Mouse (Mus musculus): Measurements from ENCODE around the gene Pop5. TPM values are rescaled to one million over a fixed set of nuclear protein-coding genes. Genes with fewer than 3 reads are reported as not detected.

Pop5 gene
- polyA plus RNA-seq, 1 experiment from 2014 or later: 95.6 TPM

DNA sequence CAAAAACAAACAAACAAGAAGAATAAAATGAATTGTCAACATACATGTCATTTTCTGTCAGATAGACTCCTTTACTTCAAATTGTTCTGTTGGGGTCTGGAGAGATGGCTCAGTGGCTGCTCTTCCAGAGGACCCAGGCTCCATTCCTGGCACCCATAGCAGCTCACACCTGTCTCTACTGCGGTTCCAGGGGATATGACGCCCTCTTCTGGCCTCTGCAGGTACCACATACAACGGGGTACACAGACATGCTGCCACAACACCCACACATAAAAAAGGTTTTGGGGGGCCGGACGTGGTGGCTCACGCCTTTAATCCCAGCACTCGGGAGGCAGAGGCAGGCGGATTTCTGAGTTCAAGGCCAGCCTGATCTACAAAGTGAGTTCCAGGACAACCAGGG lies 58.5 kb downstream of the Pop5 start:
- Histone ChIP-seq H3K4me3 (replicated peaks; ENCODE audit: low read depth, low read length) (no peak overlapping the region), H3K4me2 (ENCODE audit: low read length) (no peak overlapping the region), H3K4me1 (ENCODE audit: control insufficient read depth, insufficient read depth, low read length) (peaks cover 6% of the 10 kb centered on the region), H3K36me3 (ENCODE audit: control insufficient read depth, insufficient read depth, low read length) (peaks cover 84% of the 10 kb centered on the region), H3K9ac (replicated peaks; ENCODE audit: low read length) (no peak overlapping the region), H3K27me3 (ENCODE audit: control insufficient read depth, insufficient read depth, low read length) (no peaks in the 10 kb centered on the region), H3K9me3 (ENCODE audit: control insufficient read depth, low read length) (no peaks in the 10 kb centered on the region), H3K27ac (replicated peaks; ENCODE audit: low read depth, low read length) (no peak overlapping the region)
- 93% methylated on average over 8 of the region's 8 CpGs for WGBS
- ATAC-seq (ENCODE audit: low FRiP score, low TSS enrichment): no peak
- DNase-seq: no peak

Other genes with a start within 250 kb of the Pop5 start
- 33.1 and 35.5 TPM in 2 replicates for gene Sppl3, start 224.7 kb upstream of the Pop5 start, polyA plus RNA-seq (2014; fragmentation: Nextera tagmentation; extraction: Ambion mirVana)
- 59.4 and 72.9 TPM in 2 replicates for gene Gm10401, start 137.5 kb upstream of the Pop5 start, polyA plus RNA-seq (2014; fragmentation: Nextera tagmentation; extraction: Ambion mirVana)
- 13.8 and 14.6 TPM in 2 replicates for gene Acads, start 116.5 kb upstream of the Pop5 start, polyA plus RNA-seq (2014; fragmentation: Nextera tagmentation; extraction: Ambion mirVana)
- gene Unc119b, start 100.9 kb upstream of the Pop5 start, polyA plus RNA-seq (2014; fragmentation: Nextera tagmentation; extraction: Ambion mirVana): 29.1 and 37.2 TPM in 2 replicates
- 14.6 and 18.6 TPM in 2 replicates for gene Mlec, start 77.7 kb upstream of the Pop5 start, polyA plus RNA-seq (2014; fragmentation: Nextera tagmentation; extraction: Ambion mirVana)
- gene Cabp1, start 41.5 kb upstream of the Pop5 start, polyA plus RNA-seq (2014; fragmentation: Nextera tagmentation; extraction: Ambion mirVana): 6.6 and 6.9 TPM in 2 replicates
- 96.5 and 122 TPM in 2 replicates for gene Rnf10, start 37.1 kb downstream of the Pop5 start, polyA plus RNA-seq (2014; fragmentation: Nextera tagmentation; extraction: Ambion mirVana)
- 49.6 and 50.0 TPM in 2 replicates for gene Coq5, start 43.8 kb downstream of the Pop5 start, polyA plus RNA-seq (2014; fragmentation: Nextera tagmentation; extraction: Ambion mirVana)
- gene Dynll1, start 65.2 kb downstream of the Pop5 start, polyA plus RNA-seq (2014; fragmentation: Nextera tagmentation; extraction: Ambion mirVana): 1,201 and 1,312 TPM in 2 replicates
- 132 and 150 TPM in 2 replicates for gene Srsf9, start 91.3 kb downstream of the Pop5 start, polyA plus RNA-seq (2014; fragmentation: Nextera tagmentation; extraction: Ambion mirVana)
- 38.2 and 43.4 TPM in 2 replicates for gene Gatc, start 105.3 kb downstream of the Pop5 start, polyA plus RNA-seq (2014; fragmentation: Nextera tagmentation; extraction: Ambion mirVana)
- gene Triap1, start 105.4 kb downstream of the Pop5 start, polyA plus RNA-seq (2014; fragmentation: Nextera tagmentation; extraction: Ambion mirVana): 48.4 and 50.1 TPM in 2 replicates
- gene Cox6a1, start 113.1 kb downstream of the Pop5 start, polyA plus RNA-seq (2014; fragmentation: Nextera tagmentation; extraction: Ambion mirVana): 938 and 1,310 TPM in 2 replicates
- gene Msi1, start 193.8 kb downstream of the Pop5 start, polyA plus RNA-seq (2014; fragmentation: Nextera tagmentation; extraction: Ambion mirVana): 71.6 and 101 TPM in 2 replicates
- not detected in 2 replicates for gene Pla2g1b, start 230.4 kb downstream of the Pop5 start, polyA plus RNA-seq (2014; fragmentation: Nextera tagmentation; extraction: Ambion mirVana)
- gene Sirt4, start 248.9 kb downstream of the Pop5 start, polyA plus RNA-seq (2014; fragmentation: Nextera tagmentation; extraction: Ambion mirVana): 23.8 and 25.9 TPM in 2 replicates

All from midbrain, embryonic 14.5 days (tissue).